Mouse (Mus musculus) neural tube, embryonic 11.5 days (tissue): Measurements from ENCODE around the gene Nob1. TPM values are rescaled to one million over a fixed set of nuclear protein-coding genes. Genes with fewer than 3 reads are reported as not detected.
A peak's percentile ranks its signal among the peaks of the same experiment; 100 is the strongest.

Experiments
- ATAC-seq: fragments of 200-750 bp; cut with Nextera tagmentation; 2 replicates; pipeline ENCODE4 v1.8.0; 2017; ENCODE audit warnings: moderate number of reproducible peaks, mild to moderate bottlenecking, moderate TSS enrichment, moderate library complexity; ENCODE audit not compliant: insufficient read depth, low FRiP score, low TSS enrichment
- DNase-seq: peaks from one replicate; pipeline ENCODE4 v3.0.0-alpha.2; 2015; ENCODE audit warnings: low spot score
- H3K27ac ChIP-seq: fragments of 300-500 bp; sonication (generic); 2 replicates; pipeline ENCODE4 v1.5.1; 2014; ENCODE audit warnings: low read depth, mild to moderate bottlenecking, low read length
- H3K27me3 ChIP-seq: fragments of 300-500 bp; sonication (generic); 2 replicates; pipeline ENCODE4 v1.6.1; 2014; ENCODE audit warnings: mild to moderate bottlenecking, low read length, mixed read lengths; ENCODE audit not compliant: control insufficient read depth, insufficient read depth
- H3K36me3 ChIP-seq: fragments of 300-500 bp; sonication (generic); 2 replicates; pipeline ENCODE4 v1.6.1; 2014; ENCODE audit warnings: mild to moderate bottlenecking, low read length, moderate library complexity, mixed read lengths; ENCODE audit not compliant: control insufficient read depth, insufficient read depth
- H3K4me1 ChIP-seq: fragments of 300-500 bp; sonication (generic); 2 replicates; pipeline ENCODE4 v1.6.1; 2014; ENCODE audit warnings: low read length, mixed read lengths; ENCODE audit not compliant: control insufficient read depth, insufficient read depth
- H3K4me2 ChIP-seq: fragments of 300-500 bp; sonication (generic); 2 replicates; pipeline ENCODE4 v1.6.1; 2014; ENCODE audit warnings: low read depth, mild to moderate bottlenecking, moderate library complexity
- H3K4me3 ChIP-seq: fragments of 300-500 bp; sonication (generic); 2 replicates; pipeline ENCODE4 v1.5.1; 2014; ENCODE audit warnings: low read depth, low read length
- H3K9ac ChIP-seq: fragments of 300-500 bp; sonication (generic); 2 replicates; pipeline ENCODE4 v1.6.1; 2014; ENCODE audit warnings: mild to moderate bottlenecking, low read length
- H3K9me3 ChIP-seq: fragments of 300-500 bp; sonication (generic); 2 replicates; pipeline ENCODE4 v1.6.1; 2016; ENCODE audit warnings: low read length; ENCODE audit not compliant: control insufficient read depth
- whole genome bisulfite sequencing: fragments of 180-500 bp; shearing (Covaris S2); extraction: QIAGEN DNeasy Blood & Tissue Kit; methylation state at CpG from one replicate; pipeline ENCODE4 v1.1.7; 2014; 5-methylcytosine and 5-hydroxymethylcytosine counted together
- polyA plus RNA-seq: library from polyadenylated mRNA; unstranded; fragments of >200 nt; fragmentation: Nextera tagmentation; extraction: Ambion mirVana; gene quantifications from 2 replicates; pipeline ENCODE4 v1.2.1, GENCODE M21; 2014

Gene Nob1
- polyA plus RNA-seq, 1 experiment from 2014 or later, result 70.3 TPM

GRCm38 (mm10) chr8:107399495-107399894 lies 25.4 kb downstream of the Nob1 start:
- no peak overlapping the region for H3K4me3 ChIP-seq
- H3K36me3 ChIP-seq, result no peaks in the 10 kb centered on the region
- no peak overlapping the region for H3K27ac ChIP-seq
- WGBS, result 48% methylated on average over 9 of the region's 9 CpGs
- no peaks in the 10 kb centered on the region for H3K27me3 ChIP-seq
- ATAC-seq (no peak), DNase-seq (no peak)
- peaks cover 5% of the 10 kb centered on the region; the same call in 1 of the 2 replicates for H3K4me1 ChIP-seq
- H3K4me2 ChIP-seq, result no peak overlapping the region
- no peaks in the 10 kb centered on the region for H3K9me3 ChIP-seq
- no peak overlapping the region for H3K9ac ChIP-seq

DNA sequence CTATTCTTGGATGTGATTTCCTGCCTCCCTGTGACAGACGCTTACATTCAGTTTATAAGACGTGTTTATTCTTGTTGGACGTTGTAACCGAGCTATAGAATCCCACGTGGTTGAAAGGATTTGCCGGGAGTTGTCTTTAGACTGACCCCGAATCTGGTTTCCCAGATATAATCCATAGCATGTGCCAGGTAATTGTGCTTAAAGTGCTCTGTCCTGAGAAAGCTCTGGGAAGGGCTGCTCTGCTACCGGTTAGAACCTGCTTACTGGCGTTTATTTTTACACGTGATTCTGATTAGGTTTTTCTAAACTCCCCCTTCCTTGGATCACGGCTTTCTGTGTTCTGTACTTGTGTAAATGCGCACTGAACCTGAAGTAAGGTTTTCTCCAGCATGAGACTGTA lies 27.2 kb downstream of the Nob1 start:
- H3K27ac ChIP-seq, result no peak overlapping the region
- H3K9me3 ChIP-seq, result no peaks in the 10 kb centered on the region
- no peaks in the 10 kb centered on the region for H3K27me3 ChIP-seq
- H3K9ac ChIP-seq, result no peak overlapping the region
- 69% methylated on average over 12 of the region's 12 CpGs for WGBS
- H3K4me3 ChIP-seq, result no peak overlapping the region
- ATAC-seq (no peak), DNase-seq (no peak)
- H3K4me1 ChIP-seq, result 0 out of 2 replicates have a peak, but pooled peaks cover 2% of the 10 kb centered on the region
- no peak overlapping the region for H3K4me2 ChIP-seq
- no peaks in the 10 kb centered on the region for H3K36me3 ChIP-seq

DNA sequence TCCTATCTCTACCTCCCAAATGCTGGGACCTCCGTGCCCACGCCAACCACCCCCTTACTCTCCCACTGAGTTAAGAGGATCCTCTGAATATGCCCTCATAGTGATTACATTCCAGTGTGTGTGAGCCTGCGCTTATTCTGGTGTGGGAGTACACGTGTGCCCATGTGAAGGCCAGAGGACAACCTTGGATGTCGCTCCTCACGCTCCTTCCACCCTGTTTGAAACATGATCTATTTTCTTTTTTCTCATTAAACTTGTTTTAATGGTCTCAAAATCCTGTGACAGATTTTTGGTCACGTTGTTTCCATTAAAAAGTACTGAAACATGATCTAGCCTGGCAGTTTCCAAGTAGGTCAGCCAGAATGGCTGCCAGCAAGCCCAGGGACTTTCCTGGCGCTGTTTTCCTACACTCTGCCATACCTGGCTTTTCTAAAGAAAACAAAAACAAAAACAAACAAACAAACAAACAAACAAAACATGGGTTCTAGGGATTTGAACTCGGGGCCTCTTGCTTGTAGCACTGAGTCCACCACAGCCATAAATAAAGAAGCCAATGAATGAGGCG lies 28.7 kb downstream of the Nob1 start:
- no peak overlapping the region for H3K4me3 ChIP-seq
- H3K27ac ChIP-seq, result no peak overlapping the region
- H3K9me3 ChIP-seq, result no peaks in the 10 kb centered on the region
- no peaks in the 10 kb centered on the region for H3K27me3 ChIP-seq
- H3K4me1 ChIP-seq, result no peaks in the 10 kb centered on the region
- no peak for ATAC-seq
- no peak for DNase-seq
- H3K4me2 ChIP-seq, result no peak overlapping the region
- WGBS, result 87% methylated on average over 10 of the region's 10 CpGs
- H3K9ac ChIP-seq, result no peak overlapping the region
- no peaks in the 10 kb centered on the region for H3K36me3 ChIP-seq

DNA sequence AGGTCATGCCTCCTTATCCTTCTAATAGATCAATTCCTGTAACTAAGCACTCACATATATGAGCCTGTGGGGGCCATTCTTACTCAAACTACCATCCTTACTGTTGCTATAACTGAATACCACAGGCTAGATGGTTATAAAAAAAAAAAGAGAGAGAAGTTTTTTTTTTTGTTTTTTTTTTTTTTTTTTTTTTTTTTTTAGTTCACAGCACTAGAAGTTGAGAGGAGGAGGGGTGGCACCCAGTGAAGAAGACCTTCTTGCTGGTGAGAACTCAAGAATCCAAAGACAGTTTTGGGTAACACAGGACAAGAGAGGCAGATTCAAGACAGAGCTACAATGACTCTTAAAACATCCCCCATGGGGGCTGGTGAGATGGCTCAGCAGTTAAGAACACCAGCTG lies 29.5 kb downstream of the Nob1 start:
- no peak for ATAC-seq
- Histone ChIP-seq H3K36me3 (no peaks in the 10 kb centered on the region), H3K4me3 (no peak overlapping the region), H3K27me3 (no peaks in the 10 kb centered on the region), H3K9me3 (no peaks in the 10 kb centered on the region), H3K27ac (no peak overlapping the region), H3K4me2 (no peak overlapping the region), H3K9ac (no peak overlapping the region), H3K4me1 (no peaks in the 10 kb centered on the region)
- no peak for DNase-seq

GRCm38 (mm10) chr8:107391136-107391516 lies 33.7 kb downstream of the Nob1 start:
- Histone ChIP-seq H3K4me1 (no peaks in the 10 kb centered on the region), H3K27me3 (no peaks in the 10 kb centered on the region), H3K9me3 (no peaks in the 10 kb centered on the region), H3K36me3 (no peaks in the 10 kb centered on the region), H3K4me3 (no peak overlapping the region), H3K9ac (no peak overlapping the region), H3K4me2 (no peak overlapping the region), H3K27ac (no peak overlapping the region)
- DNase-seq, result no peak
- WGBS, result 72% methylated on average over 4 of the region's 4 CpGs
- ATAC-seq, result no peak

DNA sequence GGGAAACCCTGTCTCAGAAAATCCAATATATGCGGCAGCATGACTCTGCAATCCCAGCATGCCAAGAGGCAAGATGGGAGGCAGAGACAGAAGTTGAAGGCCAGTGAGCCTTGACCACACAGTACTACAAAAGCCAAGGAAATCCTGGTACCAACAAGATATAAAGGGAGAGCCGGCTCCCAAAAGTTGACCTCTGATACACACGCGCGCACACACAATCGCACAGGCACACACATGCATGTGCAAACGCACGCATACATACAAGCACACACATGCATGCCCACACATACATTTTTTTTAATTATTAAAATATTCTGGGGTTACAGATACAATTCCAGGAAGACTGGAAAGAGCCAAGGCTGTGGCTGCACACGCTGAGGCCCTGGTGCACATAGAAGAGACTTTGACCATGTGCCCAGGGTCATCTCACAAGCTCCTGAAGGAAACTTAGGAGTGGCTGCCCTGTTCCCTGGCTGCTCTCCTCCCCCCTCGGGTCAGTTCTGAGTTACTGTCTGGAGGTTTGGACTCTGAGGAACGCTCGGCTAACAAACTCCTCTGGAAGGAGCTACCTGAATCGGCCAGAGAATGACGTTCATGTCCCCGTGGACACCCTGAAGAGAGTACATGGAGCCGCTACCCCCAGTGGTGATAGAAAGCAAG lies 34.2 kb downstream of the Nob1 start:
- Histone ChIP-seq H3K9ac (no peak overlapping the region), H3K4me1 (no peaks in the 10 kb centered on the region), H3K9me3 (no peaks in the 10 kb centered on the region), H3K4me3 (no peak overlapping the region), H3K27me3 (no peaks in the 10 kb centered on the region), H3K36me3 (no peaks in the 10 kb centered on the region), H3K4me2 (no peak overlapping the region), H3K27ac (no peak overlapping the region)
- 89% methylated on average over 16 of the region's 16 CpGs for WGBS
- DNase-seq, result no peak
- ATAC-seq, result no peak

DNA sequence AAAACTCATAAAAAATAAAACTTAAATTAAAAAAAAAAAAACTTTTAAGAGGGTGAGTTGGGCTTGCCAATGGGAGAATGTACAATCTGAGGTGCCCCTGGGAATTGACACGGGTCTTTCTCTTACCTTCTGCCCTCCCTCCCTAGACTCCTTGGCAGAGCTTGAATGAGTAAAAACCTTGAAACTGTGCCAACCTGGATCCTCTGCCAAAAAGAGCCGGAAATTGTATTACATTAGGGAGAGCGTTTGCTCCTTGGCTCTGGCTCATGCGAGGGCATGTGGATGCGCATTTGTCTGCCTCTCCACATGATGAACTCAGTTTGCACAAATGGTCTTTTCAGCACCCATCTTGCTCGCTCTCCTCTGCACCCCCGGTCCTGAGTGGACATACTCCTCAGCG lies 35.3 kb downstream of the Nob1 start:
- no peak overlapping the region for H3K4me2 ChIP-seq
- H3K27ac ChIP-seq, result no peak overlapping the region
- DNase-seq, result no peak
- H3K4me1 ChIP-seq, result no peaks in the 10 kb centered on the region
- 89% methylated on average over 8 of the region's 8 CpGs for WGBS
- no peak overlapping the region for H3K9ac ChIP-seq
- no peak overlapping the region for H3K4me3 ChIP-seq
- H3K36me3 ChIP-seq, result no peaks in the 10 kb centered on the region
- ATAC-seq, result no peak
- no peaks in the 10 kb centered on the region for H3K27me3 ChIP-seq
- no peaks in the 10 kb centered on the region for H3K9me3 ChIP-seq

DNA sequence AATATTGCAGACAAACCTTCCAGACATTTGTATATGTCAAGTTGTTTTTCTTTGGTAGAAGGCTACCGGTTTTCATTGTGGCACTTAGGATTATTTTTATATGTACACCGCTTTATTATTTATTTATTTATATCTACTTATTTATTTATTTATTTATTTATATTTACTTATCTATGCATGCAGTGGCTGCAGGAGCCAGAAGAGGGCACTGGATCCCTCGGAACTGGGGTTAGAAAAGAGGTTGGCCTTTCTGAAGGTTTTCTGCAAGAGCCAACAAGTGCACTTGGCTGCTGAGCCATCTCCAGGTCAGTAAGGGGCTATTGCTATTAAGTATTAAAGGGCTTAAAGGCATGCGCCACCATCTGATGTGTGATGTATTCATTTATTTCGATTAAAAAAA lies 37.0 kb downstream of the Nob1 start:
- no peak for ATAC-seq
- H3K4me3 ChIP-seq, result no peak overlapping the region
- no peak overlapping the region for H3K27ac ChIP-seq
- H3K4me1 ChIP-seq, result no peaks in the 10 kb centered on the region
- no peak overlapping the region for H3K9ac ChIP-seq
- DNase-seq, result peak; percentile 43
- no peaks in the 10 kb centered on the region for H3K36me3 ChIP-seq
- no peaks in the 10 kb centered on the region for H3K27me3 ChIP-seq
- no peaks in the 10 kb centered on the region for H3K9me3 ChIP-seq
- no peak overlapping the region for H3K4me2 ChIP-seq
- 67% methylated on average over 5 of the region's 5 CpGs for WGBS

DNA sequence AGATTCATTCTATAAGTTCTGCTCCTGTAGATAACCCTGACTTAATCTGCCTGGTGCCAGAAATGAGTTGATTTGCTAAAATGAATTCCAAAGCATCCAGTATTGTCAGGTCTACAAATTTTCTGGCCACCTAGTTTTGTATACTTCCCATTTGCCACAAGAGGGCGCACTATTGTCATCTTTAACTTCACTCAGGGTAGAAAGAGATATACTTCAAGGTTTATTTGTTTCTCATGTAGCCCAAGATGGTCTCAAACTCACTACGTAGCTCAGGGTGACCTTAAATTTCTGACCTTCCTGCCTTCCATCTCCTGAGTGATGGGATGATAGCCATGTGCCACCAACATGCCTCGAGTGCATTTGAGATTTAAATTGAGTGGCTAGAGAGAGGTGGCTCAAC lies 38.2 kb downstream of the Nob1 start:
- DNase-seq (peak; percentile 17), ATAC-seq (no peak)
- H3K36me3 ChIP-seq, result no peaks in the 10 kb centered on the region
- no peak overlapping the region for H3K9ac ChIP-seq
- H3K4me3 ChIP-seq, result no peak overlapping the region
- 33% methylated on average over 3 of the region's 3 CpGs for WGBS
- no peak overlapping the region for H3K4me2 ChIP-seq
- no peaks in the 10 kb centered on the region for H3K4me1 ChIP-seq
- H3K27ac ChIP-seq, result no peak overlapping the region
- no peaks in the 10 kb centered on the region for H3K27me3 ChIP-seq
- H3K9me3 ChIP-seq, result no peaks in the 10 kb centered on the region
